Mouse (Mus musculus): ENCODE data around the gene Ebf1.
A peak's percentile ranks its signal among the peaks of the same experiment; 100 is the strongest.

Gene Ebf1

DNA sequence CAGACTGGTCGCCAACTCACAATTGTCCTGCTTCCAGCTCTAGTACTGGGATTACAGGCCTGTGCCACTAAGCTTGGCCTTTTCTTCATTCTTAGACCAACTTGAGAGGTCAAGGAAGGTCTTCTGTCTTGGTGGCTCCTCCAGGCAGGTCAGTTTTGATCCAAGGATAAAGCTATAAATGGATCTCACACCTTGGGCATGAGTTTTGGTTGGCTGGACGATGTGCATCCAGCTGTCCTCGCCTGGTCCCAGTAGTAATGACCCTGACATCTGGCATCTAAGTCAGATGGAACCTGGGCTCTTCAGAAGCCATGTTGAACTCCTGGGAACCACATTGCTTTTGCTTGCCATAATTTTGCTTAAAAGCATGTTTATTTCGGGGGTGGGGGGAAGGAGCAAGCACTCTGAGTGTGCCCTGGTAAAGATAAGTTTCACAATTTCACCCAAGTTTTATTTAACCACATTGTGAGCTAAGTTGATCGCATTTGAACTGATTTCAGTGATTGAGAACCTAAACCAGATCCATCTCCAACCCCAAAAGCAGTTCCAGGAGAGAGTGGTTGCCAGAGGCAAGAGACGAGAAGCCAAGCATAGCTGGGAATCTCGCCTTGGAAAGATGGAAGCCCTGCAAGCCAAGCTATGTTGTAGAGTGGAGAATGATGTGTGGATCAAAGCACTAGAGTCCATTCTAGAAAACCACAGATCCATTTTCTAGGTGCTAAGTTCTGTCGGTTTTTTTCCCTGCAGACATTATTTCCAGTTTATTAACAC, 85.8 kb downstream of the Ebf1 start:
- DNase-seq (ENCODE audit: low spot score in 2 of 2), result peak in 1 of 2 experiments; percentile 22

DNA sequence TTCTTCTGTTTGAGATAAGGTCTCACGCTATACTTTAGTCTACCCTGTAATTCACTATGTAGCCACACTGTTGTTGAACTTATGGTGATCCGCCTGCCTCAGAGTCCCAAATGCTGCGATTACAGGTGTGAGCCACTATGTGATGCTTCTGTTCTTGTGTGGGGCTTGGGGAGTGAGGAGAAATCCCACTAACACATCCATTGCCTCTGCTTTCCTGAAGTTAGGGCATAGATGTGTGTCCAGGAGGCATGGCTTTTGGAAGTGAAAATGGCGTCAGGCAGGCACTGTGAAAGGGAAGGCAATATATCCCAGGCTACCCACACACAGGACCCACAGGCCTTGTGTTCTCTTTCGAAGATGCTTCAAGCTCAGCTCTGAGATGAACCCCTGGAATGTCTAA, 86.8 kb downstream of the Ebf1 start:
- no peak for DNase-seq (ENCODE audit: low spot score in 2 of 2)

DNA sequence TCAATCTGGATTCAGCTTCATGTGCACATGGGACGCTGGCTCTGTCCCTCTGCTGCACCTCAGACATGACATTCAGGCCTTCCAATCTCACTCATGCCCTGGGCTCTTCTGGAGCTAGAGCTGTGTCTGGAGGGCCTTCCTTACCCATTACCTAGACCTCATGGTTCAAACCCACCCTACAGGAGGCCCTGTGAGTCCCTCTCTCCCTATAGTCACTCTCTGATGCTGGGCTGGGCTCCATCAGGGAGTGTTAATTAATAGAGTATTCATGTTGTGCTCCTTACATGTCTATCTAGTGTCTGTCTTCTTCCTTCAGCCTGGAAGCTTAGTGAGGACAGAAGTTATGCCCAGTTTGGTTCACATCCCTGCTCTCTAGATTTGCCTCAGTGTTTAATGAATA, 88.7 kb downstream of the Ebf1 start:
- DNase-seq (ENCODE audit: low spot score in 2 of 2), result no peak

DNA sequence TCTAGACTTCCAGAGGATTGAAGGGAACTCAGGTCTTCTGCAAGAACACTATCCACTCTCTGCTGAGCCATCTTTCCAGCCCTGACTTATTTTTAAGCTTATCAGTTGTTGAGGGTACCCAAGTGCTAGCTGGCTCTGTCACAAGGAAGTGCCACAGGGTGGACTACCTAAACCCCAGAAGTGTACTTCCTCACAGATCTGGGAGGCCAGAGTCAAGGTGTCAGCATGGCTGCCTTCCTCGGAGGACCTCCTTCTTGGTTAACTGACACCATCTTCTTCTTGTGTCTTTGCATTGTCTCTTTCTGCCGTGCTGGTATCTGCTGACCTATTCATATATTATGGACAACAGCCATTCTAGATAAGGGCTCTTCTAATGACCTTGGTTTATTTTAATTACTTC, 89.3 kb downstream of the Ebf1 start:
- DNase-seq (ENCODE audit: low spot score in 2 of 2), result no peak

DNA sequence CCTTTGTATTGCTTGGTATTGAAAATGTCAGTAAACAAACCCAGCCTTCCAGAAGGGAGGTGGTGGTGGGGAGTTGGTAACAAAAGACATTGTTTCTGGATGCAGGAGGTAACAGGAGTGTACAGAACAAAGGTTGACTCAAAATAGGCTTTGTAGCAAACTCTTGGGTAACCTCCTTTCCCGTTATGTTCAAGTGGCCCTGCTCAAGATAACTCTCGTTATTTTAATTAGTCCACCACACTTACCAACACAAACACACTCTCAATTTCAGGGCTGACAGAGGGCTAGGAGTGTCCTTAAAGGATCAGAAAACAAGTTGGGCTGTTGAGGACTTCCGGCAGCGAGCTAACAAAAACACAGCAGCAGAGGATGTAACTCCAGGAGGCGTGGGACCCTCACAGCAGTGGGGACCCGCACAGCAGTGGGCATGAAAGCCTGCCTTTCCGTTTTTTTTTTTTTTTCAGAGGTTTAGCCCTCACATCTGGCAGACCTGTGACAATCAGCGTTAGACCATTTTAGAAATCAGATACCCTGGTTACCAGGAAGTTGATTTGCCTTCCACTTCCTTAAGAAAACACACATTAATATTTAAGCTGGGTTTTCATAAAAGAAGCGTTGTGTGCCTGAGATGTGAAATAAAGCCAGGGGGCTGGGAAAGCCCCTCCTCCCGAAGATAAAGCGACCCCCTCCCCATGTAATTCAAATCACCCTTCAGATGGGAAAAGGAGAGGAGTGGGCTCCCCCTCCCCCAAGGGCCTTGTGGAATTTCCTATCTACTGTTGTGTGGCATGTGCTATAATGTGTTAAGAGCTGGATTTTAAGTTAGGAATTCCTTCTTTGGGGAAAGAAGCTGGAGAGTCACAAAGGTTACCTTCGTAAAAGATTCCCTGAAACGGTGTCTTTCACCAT, 90.5 kb downstream of the Ebf1 start:
- DNase-seq (ENCODE audit: low spot score in 2 of 2), result peak in 1 of 2 experiments; percentile 11

DNA sequence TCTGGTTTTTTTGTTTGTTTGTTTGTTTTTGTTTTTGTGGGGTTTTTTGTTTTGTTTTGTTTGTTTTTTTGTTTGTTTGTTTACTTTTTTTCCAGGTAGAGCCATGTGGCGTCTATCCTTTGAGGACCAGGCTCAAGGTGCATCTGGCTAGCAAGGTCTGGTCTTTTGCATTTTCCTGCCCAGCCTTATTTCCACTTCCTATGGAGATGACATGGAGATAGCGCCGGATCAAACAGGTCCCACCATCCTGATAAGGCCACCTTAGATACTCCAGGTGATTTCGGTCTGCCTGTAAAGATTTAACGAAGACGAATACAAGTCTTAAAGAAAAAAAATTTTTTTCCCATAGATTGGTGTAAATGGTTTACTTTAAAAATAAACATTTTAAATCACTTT, 91.2 kb downstream of the Ebf1 start:
- no peak for DNase-seq (ENCODE audit: low spot score in 2 of 2)

DNA sequence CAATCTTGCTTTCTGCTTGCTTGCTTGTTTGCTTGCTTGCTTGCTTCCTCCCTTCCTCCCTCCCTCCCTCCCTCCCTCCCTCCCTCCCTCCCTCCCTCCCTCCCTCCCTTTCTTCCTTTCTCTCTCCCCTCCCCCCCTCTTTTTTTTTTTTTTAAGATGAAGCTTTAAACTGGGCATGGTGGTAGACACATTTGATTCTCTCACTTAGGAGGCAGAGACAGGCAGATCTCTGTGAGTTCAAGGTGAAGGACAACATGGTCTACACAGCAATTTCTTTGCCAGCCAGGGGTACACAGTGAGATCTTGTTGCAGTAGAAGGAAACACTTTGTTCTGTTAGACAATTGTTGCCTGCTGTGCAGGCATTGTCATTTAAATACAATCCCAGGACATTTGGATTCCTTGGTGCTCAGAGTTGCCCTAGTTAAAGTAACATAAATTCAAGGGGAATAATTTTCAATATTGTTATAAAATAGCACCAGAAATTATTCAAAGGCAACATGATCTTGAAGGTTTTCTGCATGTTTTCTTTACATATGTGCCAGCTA, 92.0 kb downstream of the Ebf1 start:
- no peak for DNase-seq (ENCODE audit: low spot score in 2 of 2)

DNA sequence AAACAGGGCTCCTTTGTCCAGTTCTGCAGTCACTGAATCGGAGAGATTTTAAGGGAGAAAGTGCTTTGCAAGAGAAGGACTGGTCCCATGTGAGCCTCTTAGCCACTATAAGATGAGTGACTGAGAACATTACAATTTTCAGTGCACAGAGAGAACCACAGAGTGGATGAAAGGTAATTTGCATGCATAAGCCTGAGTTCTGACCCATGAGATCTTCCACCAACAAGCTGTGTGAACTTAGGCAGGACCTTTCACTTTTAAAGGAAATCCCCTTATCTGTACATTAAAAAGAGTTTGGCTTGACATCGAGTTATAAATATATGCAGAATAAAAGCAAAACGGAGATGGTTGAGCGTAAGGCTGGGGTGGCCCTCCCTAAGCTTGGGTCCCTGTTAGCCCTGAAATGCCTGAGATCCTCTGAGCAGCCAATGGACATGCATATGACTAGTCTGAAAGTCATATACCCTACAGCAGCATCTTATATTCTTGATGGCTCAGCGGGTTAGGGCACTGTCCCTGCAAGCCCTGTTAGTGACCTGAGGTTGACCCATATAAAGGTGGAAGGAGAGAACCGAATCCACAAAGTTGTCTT, 92.8 kb downstream of the Ebf1 start:
- no peak for DNase-seq (ENCODE audit: low spot score in 2 of 2)

DNA sequence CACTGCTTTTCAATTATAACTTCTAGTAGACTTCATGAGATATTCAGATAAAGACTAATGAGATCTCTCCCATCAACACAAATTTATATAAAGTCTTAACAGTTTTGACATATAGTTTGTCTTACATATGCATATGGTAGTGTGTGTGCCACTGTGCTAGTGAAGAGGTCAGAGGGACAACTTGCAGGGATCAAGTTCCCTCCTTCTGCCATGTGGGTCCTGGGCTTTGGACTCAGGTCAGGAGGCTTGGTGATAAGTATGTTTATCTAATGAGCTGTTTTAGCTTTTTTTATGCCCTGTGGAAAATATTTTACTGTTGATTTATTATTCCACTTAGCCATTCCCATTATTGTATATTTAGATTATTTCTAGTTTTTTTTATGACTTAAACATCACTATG, 93.7 kb downstream of the Ebf1 start:
- no peak for DNase-seq (ENCODE audit: low spot score in 2 of 2)

DNA sequence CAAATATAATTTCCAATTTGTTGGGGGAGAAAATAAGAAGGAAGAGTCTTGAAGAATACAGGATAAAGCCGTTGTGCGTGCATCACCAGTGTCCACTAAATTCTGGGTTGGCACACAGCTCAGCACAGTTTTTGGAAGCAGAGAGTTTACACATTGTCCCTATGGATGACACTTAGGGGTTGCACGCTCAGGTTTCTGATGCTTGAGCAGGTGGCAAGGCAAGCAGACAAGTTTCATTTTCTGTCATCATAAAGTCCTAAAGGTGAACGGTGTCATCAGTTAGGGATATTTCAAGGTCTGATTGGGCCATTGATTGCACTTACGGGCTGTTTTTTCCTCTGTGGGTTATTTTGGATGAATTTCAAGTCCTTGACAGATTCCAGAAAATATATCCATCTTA, 97.1 kb downstream of the Ebf1 start:
- DNase-seq (ENCODE audit: low spot score in 2 of 2), result no peak

DNA sequence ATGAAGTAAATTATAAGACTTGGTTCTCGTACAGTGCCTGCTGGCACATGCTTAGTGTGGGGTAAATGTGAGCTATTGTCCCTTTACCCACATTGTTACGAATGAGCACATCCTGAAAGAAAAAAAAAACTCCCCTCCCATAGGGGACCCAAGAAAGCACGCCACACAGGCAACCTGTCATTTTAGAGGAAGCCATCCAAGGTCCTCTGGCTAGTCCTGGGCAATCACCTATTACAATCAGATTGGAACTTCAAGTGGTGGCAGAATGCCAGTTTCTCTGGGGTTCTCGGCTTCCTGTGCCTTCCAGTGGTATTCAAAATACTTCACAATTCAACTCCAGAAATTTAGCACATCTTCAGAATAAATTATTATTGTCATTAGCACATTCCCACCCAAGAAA, 98.7 kb downstream of the Ebf1 start:
- peak in 1 of 2 experiments; percentile 31 for DNase-seq (ENCODE audit: low spot score in 2 of 2)

DNA sequence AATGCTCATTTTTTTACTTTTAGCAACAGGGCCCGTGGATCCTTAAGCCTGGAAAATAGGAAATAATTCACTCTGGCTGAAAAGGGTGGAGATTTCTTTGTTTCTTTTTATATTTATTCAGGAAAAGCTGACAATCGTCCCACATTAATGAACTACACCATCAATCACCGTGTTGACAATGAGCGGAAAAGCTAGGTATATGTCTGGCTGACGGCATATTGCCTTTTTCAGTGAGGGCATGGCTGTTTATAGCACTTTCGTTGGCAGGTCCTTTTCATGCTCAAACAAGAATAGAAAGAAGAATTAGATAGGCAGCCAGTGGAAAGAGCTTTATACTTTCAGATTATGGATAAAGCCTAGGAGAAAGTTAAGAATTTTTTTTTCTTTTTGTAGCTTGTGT, 99.8 kb downstream of the Ebf1 start:
- peak in 1 of 2 experiments; percentile 24 for DNase-seq (ENCODE audit: low spot score in 2 of 2)

DNA sequence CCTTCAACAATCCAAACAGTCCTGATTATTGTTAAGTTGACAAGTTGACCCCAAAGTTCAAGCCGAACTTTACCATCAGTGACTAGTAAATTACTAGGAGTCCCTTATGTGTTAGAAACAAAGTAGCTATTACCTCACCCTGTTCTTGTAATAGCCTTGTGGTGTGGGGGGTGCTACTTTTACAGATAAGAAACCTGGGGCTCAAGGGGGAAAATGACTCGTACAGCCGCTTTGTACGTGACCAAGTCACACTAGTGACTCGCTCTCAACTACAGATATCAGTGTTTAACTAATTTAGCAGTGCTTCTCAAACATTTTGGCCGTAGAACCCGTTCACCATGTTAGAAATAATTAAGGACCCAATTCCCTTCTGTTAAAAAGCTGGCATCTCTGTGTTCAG, 100.5 kb downstream of the Ebf1 start:
- DNase-seq (ENCODE audit: low spot score in 2 of 2), result no peak

DNA sequence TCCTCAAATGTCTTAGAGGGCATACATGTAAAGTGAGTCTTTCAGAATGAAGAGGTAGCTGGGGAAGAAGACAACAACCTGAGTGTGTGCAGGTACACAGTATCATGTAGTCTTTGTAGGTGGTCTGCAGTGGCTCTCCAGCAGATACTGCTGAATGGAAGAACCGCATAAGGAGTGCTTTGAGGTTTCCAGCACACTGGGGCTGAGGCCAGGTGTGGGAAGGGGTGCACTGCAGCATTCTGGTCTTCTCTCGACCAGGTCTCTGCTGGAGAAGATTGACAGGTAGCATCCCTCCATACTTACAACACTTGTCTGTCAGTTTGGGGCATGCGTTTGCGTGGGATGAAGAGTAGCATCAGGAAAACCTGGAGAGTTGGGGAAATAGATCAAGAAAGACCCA, 104.9 kb downstream of the Ebf1 start:
- no peak for DNase-seq (ENCODE audit: low spot score in 2 of 2)

DNA sequence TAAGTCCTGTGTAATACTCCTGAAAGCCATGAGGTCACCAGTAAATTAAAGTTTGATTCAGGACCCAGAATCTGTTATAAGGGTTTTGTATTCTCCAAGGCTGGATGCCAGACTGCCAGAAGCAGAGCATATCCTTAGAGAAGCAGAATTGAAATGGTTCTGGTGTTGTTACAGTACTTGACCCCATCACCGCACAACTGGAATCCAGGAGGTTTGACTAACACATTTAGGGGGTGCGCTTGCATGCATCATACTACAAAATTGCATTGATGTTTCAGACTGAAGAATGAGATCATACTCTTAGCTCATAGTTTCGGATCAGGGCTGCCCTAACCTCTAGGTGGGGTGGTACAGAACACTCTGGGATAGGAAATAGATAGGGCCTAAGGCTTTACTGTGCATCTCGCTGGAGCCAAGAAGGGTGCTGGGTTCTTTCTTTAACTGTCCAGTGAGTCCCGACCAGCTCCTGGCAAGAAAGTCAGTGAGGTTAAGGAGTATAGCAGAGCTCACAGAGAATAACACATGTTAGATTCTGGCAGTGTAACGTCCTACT, 106.9 kb downstream of the Ebf1 start:
- no peak for DNase-seq (ENCODE audit: low spot score in 2 of 2)

DNA sequence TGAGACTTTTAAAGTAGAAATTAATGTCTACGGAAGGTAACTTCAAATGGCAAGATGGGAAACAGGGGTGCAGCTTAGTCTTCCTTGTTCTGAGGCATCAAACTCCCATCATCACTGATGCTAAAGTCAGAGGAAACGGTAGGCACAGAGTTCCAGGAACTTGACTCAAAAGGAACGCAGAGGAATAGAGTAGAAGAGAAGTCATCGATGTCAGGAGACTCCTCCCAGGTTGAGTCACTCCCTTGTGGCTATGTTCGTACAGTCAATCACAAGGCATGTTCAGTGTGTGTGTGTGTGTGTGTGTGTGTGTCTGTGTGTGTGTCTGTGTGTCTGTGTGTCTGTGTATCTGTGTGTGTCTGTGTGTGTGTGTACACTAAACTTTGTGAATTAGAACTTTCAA, 108.6 kb downstream of the Ebf1 start:
- DNase-seq (ENCODE audit: low spot score in 2 of 2), result no peak

DNA sequence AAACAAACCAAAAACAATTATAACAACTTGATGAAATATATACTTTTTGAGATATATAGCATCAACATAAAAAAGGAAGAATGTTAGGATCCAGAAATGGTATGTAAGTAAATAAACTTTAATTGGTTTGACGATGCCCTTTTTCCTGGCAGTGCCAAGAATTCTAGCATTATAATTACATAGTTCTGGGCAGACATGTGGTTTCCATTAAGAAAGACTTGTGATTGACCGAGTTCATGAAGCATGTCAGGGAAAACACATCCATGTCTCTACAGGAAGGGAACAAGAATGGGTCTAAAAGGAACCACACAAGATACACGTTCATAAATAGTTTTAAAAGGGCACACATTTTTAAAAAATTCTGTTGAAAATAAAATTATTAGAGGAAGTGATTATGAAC, 110.3 kb downstream of the Ebf1 start:
- DNase-seq (ENCODE audit: low spot score in 2 of 2), result no peak

DNA sequence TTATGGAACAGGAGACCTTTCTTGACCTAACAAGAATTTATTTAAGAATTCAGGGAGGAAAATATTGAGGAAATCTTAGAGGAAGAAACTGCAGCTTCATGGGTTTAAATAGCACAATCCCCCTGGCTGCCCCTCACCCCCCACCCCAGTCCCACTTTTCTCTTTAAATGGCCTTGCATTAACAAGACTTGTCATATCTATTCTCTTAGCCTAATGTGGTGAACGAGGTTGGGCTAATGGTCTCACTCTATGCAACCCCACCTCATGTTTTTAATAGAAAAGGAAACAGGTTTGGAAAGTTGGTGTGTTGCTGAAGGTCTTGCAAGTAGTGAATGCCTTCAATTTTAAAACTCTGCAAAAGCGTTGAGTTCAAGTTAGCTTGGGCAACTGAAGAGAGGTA, 110.7 kb downstream of the Ebf1 start:
- DNase-seq (ENCODE audit: low spot score in 2 of 2), result no peak

DNA sequence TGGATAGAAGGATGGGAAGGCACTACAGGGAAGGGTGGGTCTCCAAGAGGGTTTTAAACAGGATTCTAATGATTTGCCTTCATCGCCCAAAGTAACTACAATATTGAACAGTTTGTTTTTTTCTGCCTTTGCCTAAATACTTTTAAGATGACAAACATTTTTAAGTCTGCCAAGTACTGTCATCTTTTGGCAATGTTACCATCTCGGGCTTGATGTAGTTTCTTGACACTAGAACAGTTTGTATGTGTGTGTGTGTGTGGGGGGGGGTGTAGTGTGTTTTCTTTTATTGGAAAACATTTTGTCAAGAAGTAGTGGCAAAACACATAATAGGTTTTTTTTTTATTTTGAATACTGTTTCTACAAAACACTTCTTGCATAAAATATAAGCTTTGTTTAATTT, 111.2 kb downstream of the Ebf1 start:
- DNase-seq (ENCODE audit: low spot score in 2 of 2), result no peak

DNA sequence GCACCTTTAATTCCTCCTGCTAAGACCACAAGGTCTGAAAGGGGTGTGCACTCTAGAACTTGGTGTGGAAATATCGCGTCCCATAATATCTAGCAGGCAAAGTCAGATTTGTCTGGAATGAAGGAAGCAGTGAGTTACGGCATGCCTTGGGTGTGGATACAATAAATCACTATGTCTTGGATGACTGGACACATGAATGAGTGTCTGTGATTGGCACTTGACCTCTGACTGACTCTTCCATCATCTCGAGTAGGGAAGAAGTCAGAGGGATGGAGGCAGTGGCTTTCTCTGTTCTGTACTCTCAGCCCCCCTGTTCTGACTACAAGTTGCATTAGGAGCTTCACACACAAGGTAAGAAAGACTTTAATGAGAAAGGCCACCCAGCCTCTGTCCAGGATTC, 112.8 kb downstream of the Ebf1 start:
- no peak for DNase-seq (ENCODE audit: low spot score in 2 of 2)

DNA sequence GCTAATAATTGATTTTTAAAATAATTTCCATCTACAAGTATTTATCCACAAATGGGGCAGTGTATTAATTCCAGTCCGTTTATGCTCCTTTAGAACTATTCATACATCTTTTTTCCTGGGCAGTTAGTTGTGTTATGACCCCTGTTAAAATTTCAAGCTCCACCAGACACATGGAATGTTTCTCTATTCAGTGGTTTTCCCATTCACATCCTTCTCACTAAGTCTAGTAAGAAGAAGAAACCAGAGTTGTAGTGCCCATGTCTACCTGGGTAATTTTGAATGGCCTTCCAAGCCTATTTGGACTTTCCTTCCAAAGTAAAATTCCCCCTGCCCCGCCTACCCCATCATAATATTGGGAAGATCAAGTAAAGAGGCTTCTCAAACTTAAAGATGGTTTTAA, 114.6 kb downstream of the Ebf1 start:
- no peak for DNase-seq (ENCODE audit: low spot score in 2 of 2)

DNA sequence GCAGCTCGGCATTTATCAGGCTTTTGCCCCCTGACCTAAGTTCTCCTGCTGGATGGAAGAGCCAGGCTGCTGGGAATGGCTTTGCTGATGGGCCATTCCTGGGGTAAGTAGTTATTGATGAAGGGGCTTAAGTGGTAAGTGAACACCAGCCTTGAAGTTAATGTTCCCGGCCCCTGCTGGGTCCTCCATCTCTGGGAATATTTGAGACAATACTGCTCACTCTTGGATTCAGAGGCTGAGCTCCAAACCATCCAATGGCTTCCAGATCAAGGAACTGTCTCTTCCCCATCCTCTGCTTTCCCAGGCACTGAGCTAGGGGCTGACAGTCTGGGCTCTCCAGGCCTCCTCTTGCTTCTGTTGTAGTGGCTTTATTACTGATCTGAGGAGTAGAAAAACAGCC, 116.2 kb downstream of the Ebf1 start:
- no peak for DNase-seq (ENCODE audit: low spot score in 2 of 2)
